Mouse (Mus musculus) thymus, postnatal 10 days (tissue): ENCODE data around the gene 2310007B03Rik.
"Not testable (repeated sequence)": the region's sequence is repeated elsewhere in the genome, so short reads cannot be mapped to it uniquely, and the experiment has no call there.

ENCODE experiments used
- DNase-seq, 2 experiments: peaks; one replicate each; pipeline ENCODE4 v3.0.0; 2021; ENCODE audit warnings: low spot score in 2 of 2

2310007B03Rik gene

GRCm38 (mm10) chr1:93160501-93161133 is at the start of gene 2310007B03Rik:
TSS of gene 2310007B03Rik (minus strand) at chr1:93160948.
- DNase-seq, result no peak

GRCm38 (mm10) chr1:93210213-93210641 is 49.5 kb upstream of the 2310007B03Rik start:
- no peak for DNase-seq

GRCm38 (mm10) chr1:93207536-93208064 is 46.9 kb upstream of the 2310007B03Rik start:
- DNase-seq, result no peak

GRCm38 (mm10) chr1:93206277-93206970 is 45.7 kb upstream of the 2310007B03Rik start:
- DNase-seq, result no peak

GRCm38 (mm10) chr1:93197916-93198315 is 37.2 kb upstream of the 2310007B03Rik start:
- no peak for DNase-seq

- not testable (repeated sequence) for DNase-seq
Measured at GRCm38 (mm10) chr1:93197454-93197853, 36.7 kb upstream of the 2310007B03Rik start.

GRCm38 (mm10) chr1:93194961-93195360 is 34.2 kb upstream of the 2310007B03Rik start:
- no peak for DNase-seq

GRCm38 (mm10) chr1:93190726-93191305 is 30.1 kb upstream of the 2310007B03Rik start:
- no peak for DNase-seq

- no peak for DNase-seq
Measured at GRCm38 (mm10) chr1:93184071-93184828, 23.5 kb upstream of the 2310007B03Rik start.

GRCm38 (mm10) chr1:93182281-93182680 is 21.5 kb upstream of the 2310007B03Rik start:
- DNase-seq, result no peak

GRCm38 (mm10) chr1:93176525-93177332 is 16.0 kb upstream of the 2310007B03Rik start:
- no peak for DNase-seq

- no peak for DNase-seq
Measured at GRCm38 (mm10) chr1:93175849-93176248, 15.1 kb upstream of the 2310007B03Rik start.

GRCm38 (mm10) chr1:93174399-93174798 is 13.7 kb upstream of the 2310007B03Rik start:
- DNase-seq, result peak; percentile 12 to 69

GRCm38 (mm10) chr1:93173665-93174064 is 12.9 kb upstream of the 2310007B03Rik start:
- DNase-seq, result no peak

- DNase-seq, result no peak
Measured at GRCm38 (mm10) chr1:93168295-93168775, 7.6 kb upstream of the 2310007B03Rik start, which contains the start of gene Crocc2. TSS of gene Crocc2 (plus strand) at chr1:93168725.

GRCm38 (mm10) chr1:93166346-93167079 is 5.8 kb upstream of the 2310007B03Rik start:
- DNase-seq, result no peak

- no peak for DNase-seq
Measured at GRCm38 (mm10) chr1:93165447-93165846, 4.7 kb upstream of the 2310007B03Rik start.

GRCm38 (mm10) chr1:93162588-93162987 is 1.8 kb upstream of the 2310007B03Rik start:
- DNase-seq, result no peak

GRCm38 (mm10) chr1:93161921-93162320 is 1.2 kb upstream of the 2310007B03Rik start:
- DNase-seq, result no peak

- DNase-seq, result no peak
Measured at GRCm38 (mm10) chr1:93161350-93161749, 602 bp upstream of the 2310007B03Rik start.
